Mouse (Mus musculus): ENCODE results near the gene Fbxo9. TPM values are rescaled to one million over a fixed set of nuclear protein-coding genes. Genes with fewer than 3 reads are reported as not detected.

Fbxo9 gene
- polyA plus RNA-seq, 1 experiment from 2014 or later, result 38.0 TPM

Other genes with a start within 250 kb of the Fbxo9 start
- 91.2 and 102 TPM in 2 replicates for gene Elovl5, start 191.7 kb downstream of the Fbxo9 start, polyA plus RNA-seq (2014; fragmentation: Nextera tagmentation; extraction: Ambion mirVana)
- gene Gcm1, start 57.1 kb downstream of the Fbxo9 start, polyA plus RNA-seq (2014; fragmentation: Nextera tagmentation; extraction: Ambion mirVana), result not detected in 2 replicates
- gene Ick, start 127 bp upstream of the Fbxo9 start, polyA plus RNA-seq (2014; fragmentation: Nextera tagmentation; extraction: Ambion mirVana), result 16.1 and 16.8 TPM in 2 replicates
- 87.5 and 88.7 TPM in 2 replicates for gene Gsta4, start 73.7 kb upstream of the Fbxo9 start, polyA plus RNA-seq (2014; fragmentation: Nextera tagmentation; extraction: Ambion mirVana)
- not detected in 2 replicates for gene Gsta1, start 121.6 kb upstream of the Fbxo9 start, polyA plus RNA-seq (2014; fragmentation: Nextera tagmentation; extraction: Ambion mirVana)
- gene Gm3776, start 148.1 kb upstream of the Fbxo9 start, polyA plus RNA-seq (2014; fragmentation: Nextera tagmentation; extraction: Ambion mirVana), result not detected in 2 replicates
- not detected in 2 replicates for gene Gm10639, start 180.9 kb upstream of the Fbxo9 start, polyA plus RNA-seq (2014; fragmentation: Nextera tagmentation; extraction: Ambion mirVana)
- not detected in 2 replicates for gene Omt2a, start 205.7 kb upstream of the Fbxo9 start, polyA plus RNA-seq (2014; fragmentation: Nextera tagmentation; extraction: Ambion mirVana)
- gene Omt2b, start 218.5 kb upstream of the Fbxo9 start, polyA plus RNA-seq (2014; fragmentation: Nextera tagmentation; extraction: Ambion mirVana), result not detected in 2 replicates
- not detected in 2 replicates for gene Gsta2, start 246.7 kb upstream of the Fbxo9 start, polyA plus RNA-seq (2014; fragmentation: Nextera tagmentation; extraction: Ambion mirVana)